Mouse (Mus musculus): Measurements from ENCODE around the gene Ube2d2b. TPM values are rescaled to one million over a fixed set of nuclear protein-coding genes. Genes with fewer than 3 reads are reported as not detected.

Gene Ube2d2b
- total RNA-seq, 2 experiments from 2014 or later, result not detected

- DNase-seq, result no peak
Measured at GRCm38 (mm10) chr5:107855546-107855945, 25.6 kb downstream of the Ube2d2b start.

- no peak for DNase-seq
Measured at GRCm38 (mm10) chr5:107858963-107859362, 29.1 kb downstream of the Ube2d2b start.

GRCm38 (mm10) chr5:107863971-107864370 is 34.1 kb downstream of the Ube2d2b start:
- DNase-seq, result no peak

GRCm38 (mm10) chr5:107866127-107867126 is 36.5 kb downstream of the Ube2d2b start:
- no peak for DNase-seq

GRCm38 (mm10) chr5:107867970-107868904 is 38.3 kb downstream of the Ube2d2b start:
- peak; percentile 45 to 51 for DNase-seq

- peak; percentile 87 to 88 for DNase-seq
Measured at GRCm38 (mm10) chr5:107868905-107869424, 39.1 kb downstream of the Ube2d2b start.

GRCm38 (mm10) chr5:107869701-107870100 is 39.8 kb downstream of the Ube2d2b start:
- DNase-seq, result no peak

GRCm38 (mm10) chr5:107873330-107873729 is 43.4 kb downstream of the Ube2d2b start:
- DNase-seq, result no peak

- peak in 1 of 2 experiments; percentile 7 for DNase-seq
Measured at GRCm38 (mm10) chr5:107873886-107874302, 44.0 kb downstream of the Ube2d2b start.

GRCm38 (mm10) chr5:107874561-107875260 is 44.8 kb downstream of the Ube2d2b start, which contains the start of gene Evi5:
TSS of gene Evi5 (minus strand) at chr5:107875107.
- no peak for DNase-seq

GRCm38 (mm10) chr5:107875261-107875611 is 45.3 kb downstream of the Ube2d2b start:
- DNase-seq, result no peak

- no peak for DNase-seq
Measured at GRCm38 (mm10) chr5:107877053-107877452, 47.2 kb downstream of the Ube2d2b start.

GRCm38 (mm10) chr5:107880710-107881109 is 50.8 kb downstream of the Ube2d2b start:
- DNase-seq, result no peak

Other genes starting within 250 kb of the Ube2d2b start
- gene Rpap2, start 232.7 kb upstream of the Ube2d2b start, total RNA-seq (2021), result 10 to 100 TPM; 21.5 to 22.0 TPM
- 10 to 100 TPM; 18.2 to 18.4 TPM for gene Glmn, start 232.2 kb upstream of the Ube2d2b start, total RNA-seq (2021)
- gene Gfi1, start 104.1 kb upstream of the Ube2d2b start, total RNA-seq (2021), result not detected
- gene Evi5, start 45.0 kb downstream of the Ube2d2b start, total RNA-seq (2021), result 10 to 100 TPM; 57.9 to 58.4 TPM
- gene Rpl5, start 70.4 kb downstream of the Ube2d2b start, total RNA-seq (2021), result 10 to 100 TPM; 71.3 to 78.0 TPM
- 10 to 100 TPM; 32.9 to 39.3 TPM for gene Fam69a, start 157.0 kb downstream of the Ube2d2b start, total RNA-seq (2021)
- gene Mtf2, start 235.6 kb downstream of the Ube2d2b start, total RNA-seq (2021), result 10 to 100 TPM; 49.2 to 52.4 TPM